Mouse (Mus musculus) liver, adult (tissue): ENCODE measurements around the gene S100a9.

Experiments used
- GATA4 ChIP-seq: IDR thresholded peaks from 2 replicates; pipeline ENCODE4 v1.6.1; 2014; ENCODE audit warnings: mild to moderate bottlenecking, low read length; ENCODE audit not compliant: insufficient replicate concordance

S100a9 gene

DNA sequence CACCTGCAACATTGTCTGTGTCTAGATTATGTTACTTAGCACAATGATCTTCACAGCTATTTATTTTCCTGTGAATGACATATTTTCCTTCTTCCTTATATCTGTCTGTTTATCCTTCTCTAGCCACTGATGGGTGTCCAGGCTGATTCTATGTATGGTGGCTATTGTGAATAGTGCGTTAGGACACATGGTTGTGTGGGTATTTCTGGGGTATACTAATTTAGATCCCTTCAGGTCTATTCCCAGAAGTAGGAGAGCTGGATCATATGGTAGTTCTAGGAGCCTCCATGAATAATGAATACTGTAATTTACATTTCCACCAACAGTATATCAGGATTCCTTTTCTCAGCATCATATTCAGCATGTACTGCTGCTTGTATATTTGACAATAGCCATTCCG lies 45.7 kb downstream of the S100a9 start:
- TF ChIP-seq GATA4, result no peak

DNA sequence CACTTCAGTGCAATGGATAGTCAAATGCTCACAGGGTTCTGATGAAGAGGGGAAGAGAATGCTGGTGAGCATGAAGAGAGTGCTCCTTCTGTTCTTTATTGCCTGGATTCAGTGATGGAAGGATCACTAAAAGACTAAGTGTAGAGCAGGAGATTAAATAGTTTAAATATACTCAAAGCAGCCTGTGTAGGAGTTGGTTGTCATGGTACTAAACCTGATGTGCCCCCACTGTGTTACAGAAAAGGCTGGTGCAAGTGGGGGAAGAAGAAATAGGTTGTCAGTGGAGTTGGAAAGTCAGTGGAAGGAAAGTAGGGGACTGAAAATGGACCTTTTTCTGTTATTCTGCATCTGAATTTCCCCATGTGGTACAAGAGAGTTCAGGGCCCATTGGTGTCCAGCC lies 46.5 kb downstream of the S100a9 start:
- no peak for TF ChIP-seq GATA4

DNA sequence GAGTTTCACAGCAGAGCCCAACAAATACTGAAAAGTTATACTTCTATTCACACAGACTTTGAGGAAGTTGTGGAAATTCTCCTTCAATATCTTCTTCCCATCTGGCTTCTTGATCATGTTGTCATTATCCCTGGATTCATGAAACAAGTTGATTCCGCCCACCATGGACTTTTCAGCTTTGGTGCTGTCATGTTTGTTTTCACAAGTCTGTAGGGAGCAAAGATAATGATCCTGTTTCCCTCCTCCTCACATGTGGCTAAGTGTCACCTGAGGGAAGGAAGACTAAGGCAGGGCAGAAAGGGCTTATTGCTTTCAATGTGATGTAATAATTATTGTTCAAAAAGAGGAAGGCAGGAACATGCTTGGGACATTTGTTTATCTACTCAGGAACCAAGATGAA lies 48.2 kb downstream of the S100a9 start:
- no peak for TF ChIP-seq GATA4

DNA sequence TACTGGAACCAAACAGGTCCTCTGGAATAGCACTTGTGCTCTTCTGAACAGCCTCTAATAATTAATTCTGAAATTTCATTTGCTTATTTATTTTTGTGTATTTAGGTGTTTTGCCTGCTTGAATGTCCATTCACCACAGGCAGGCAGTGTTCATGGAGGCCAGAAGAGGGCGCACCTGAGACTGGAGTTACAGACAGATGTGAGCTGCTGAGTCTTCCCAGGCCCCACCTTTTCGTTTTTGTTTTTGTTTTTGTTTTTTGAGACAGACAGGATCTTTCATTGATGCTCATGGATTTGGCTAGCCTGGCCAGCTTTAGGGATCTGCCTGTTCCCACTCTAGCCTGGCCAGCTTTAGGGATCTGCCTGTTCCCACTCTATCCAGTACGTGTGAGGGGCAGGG lies 51.3 kb downstream of the S100a9 start:
- TF ChIP-seq GATA4, result no peak
